Mouse (Mus musculus): ENCODE measurements around the gene Naa38.
A peak's percentile ranks its signal among the peaks of the same experiment; 100 is the strongest.

The Naa38 gene

GRCm38 (mm10) chr11:69413221-69414181 lies 18.2 kb downstream of the Naa38 start, which contains the start of gene Kdm6b:
Gene Kdm6b (minus strand): TSS chr11:69413675.
- DNase-seq (ENCODE audit: low read depth, low spot score) = no peak

- DNase-seq (ENCODE audit: low read depth, low spot score) = no peak
These were observed 19.4 kb downstream of the Naa38 start for GRCm38 (mm10) chr11:69414421-69415326.

- DNase-seq (ENCODE audit: low read depth, low spot score) = no peak
These were observed 20.0 kb downstream of the Naa38 start for GRCm38 (mm10) chr11:69415327-69415667.

GRCm38 (mm10) chr11:69415668-69416451 lies 20.6 kb downstream of the Naa38 start:
- DNase-seq (ENCODE audit: low read depth, low spot score) = no peak

- DNase-seq (ENCODE audit: low read depth, low spot score) = no peak
These were observed 21.2 kb downstream of the Naa38 start for GRCm38 (mm10) chr11:69416509-69416908.

GRCm38 (mm10) chr11:69416921-69417448 lies 21.7 kb downstream of the Naa38 start:
- DNase-seq (ENCODE audit: low read depth, low spot score) = no peak

GRCm38 (mm10) chr11:69417449-69418384 lies 22.4 kb downstream of the Naa38 start:
- no peak for DNase-seq (ENCODE audit: low read depth, low spot score)

- DNase-seq (ENCODE audit: low read depth, low spot score) = peak; percentile 65
These were observed 23.5 kb downstream of the Naa38 start for GRCm38 (mm10) chr11:69418481-69419442.

GRCm38 (mm10) chr11:69419443-69419812 lies 24.1 kb downstream of the Naa38 start:
- no peak for DNase-seq (ENCODE audit: low read depth, low spot score)

GRCm38 (mm10) chr11:69419813-69420553 lies 24.7 kb downstream of the Naa38 start:
- DNase-seq (ENCODE audit: low read depth, low spot score) = no peak

- no peak for DNase-seq (ENCODE audit: low read depth, low spot score)
These were observed 25.3 kb downstream of the Naa38 start for GRCm38 (mm10) chr11:69420554-69421000.

GRCm38 (mm10) chr11:69421131-69421977 lies 26.1 kb downstream of the Naa38 start:
- DNase-seq (ENCODE audit: low read depth, low spot score) = no peak

GRCm38 (mm10) chr11:69422842-69423241 lies 27.6 kb downstream of the Naa38 start:
- no peak for DNase-seq (ENCODE audit: low read depth, low spot score)

GRCm38 (mm10) chr11:69423885-69424284 lies 28.6 kb downstream of the Naa38 start:
- no peak for DNase-seq (ENCODE audit: low read depth, low spot score)

GRCm38 (mm10) chr11:69426246-69426645 lies 31.0 kb downstream of the Naa38 start:
- DNase-seq (ENCODE audit: low read depth, low spot score) = no peak

- DNase-seq (ENCODE audit: low read depth, low spot score) = no peak
These were observed 33.5 kb downstream of the Naa38 start for GRCm38 (mm10) chr11:69428751-69429150.

GRCm38 (mm10) chr11:69429313-69429712 lies 34.0 kb downstream of the Naa38 start:
- DNase-seq (ENCODE audit: low read depth, low spot score) = no peak

Measured in c-Kit-negative CD71-positive TER-119-positive erythroid progenitor cells, embryonic 14.5 days (primary cell).